Mouse (Mus musculus) heart, embryonic 11.5 days (tissue): ENCODE measurements around the gene Asxl2. TPM values are rescaled to one million over a fixed set of nuclear protein-coding genes. Genes with fewer than 3 reads are reported as not detected.

Experiments used
- ATAC-seq: fragments of 200-750 bp; cut with Nextera tagmentation; replicated peaks from 2 replicates; pipeline ENCODE4 v1.8.0; 2017; ENCODE audit warnings: moderate library complexity; ENCODE audit not compliant: insufficient number of reproducible peaks, low FRiP score, low TSS enrichment
- H3K27ac ChIP-seq: fragments of 300-500 bp; sonication (generic); 2 replicates; pipeline ENCODE4 v1.5.1; 2014; ENCODE audit warnings: mild to moderate bottlenecking, low read depth, low read length
- H3K27me3 ChIP-seq: fragments of 300-500 bp; sonication (generic); 2 replicates; pipeline ENCODE4 v1.6.1; 2014; ENCODE audit warnings: mild to moderate bottlenecking, low read length, mixed read lengths; ENCODE audit not compliant: control insufficient read depth, insufficient read depth
- H3K36me3 ChIP-seq: fragments of 300-500 bp; sonication (generic); 2 replicates; pipeline ENCODE4 v1.6.1; 2014; ENCODE audit warnings: mild to moderate bottlenecking, low read length, moderate library complexity, mixed read lengths; ENCODE audit not compliant: control insufficient read depth, insufficient read depth
- H3K4me1 ChIP-seq: fragments of 300-500 bp; sonication (generic); 2 replicates; pipeline ENCODE4 v1.6.1; 2014; ENCODE audit warnings: low read length; ENCODE audit not compliant: control insufficient read depth, insufficient read depth
- H3K4me2 ChIP-seq: fragments of 300-500 bp; sonication (generic); 2 replicates; pipeline ENCODE4 v1.6.1; 2014; ENCODE audit warnings: mild to moderate bottlenecking, moderate library complexity
- H3K4me3 ChIP-seq: fragments of 300-500 bp; sonication (generic); 2 replicates; pipeline ENCODE4 v1.5.1; 2014; ENCODE audit warnings: low read depth, low read length
- H3K9ac ChIP-seq: fragments of 300-500 bp; sonication (generic); 2 replicates; pipeline ENCODE4 v1.6.1; 2014; ENCODE audit warnings: mild to moderate bottlenecking, low read depth, low read length, moderate library complexity
- H3K9me3 ChIP-seq: fragments of 300-500 bp; sonication (generic); replicated peaks from 2 replicates; pipeline ENCODE4 v1.6.1; 2016; ENCODE audit warnings: low read length; ENCODE audit not compliant: control insufficient read depth
- WGBS: fragments of 180-500 bp; shearing (Covaris S2); extraction: QIAGEN DNeasy Blood & Tissue Kit; methylation state at CpG from one replicate; pipeline ENCODE4 v1.1.7; 2014; ENCODE audit not compliant: insufficient replicate concordance; 5-methylcytosine and 5-hydroxymethylcytosine counted together
- polyA plus RNA-seq: library from polyadenylated mRNA; unstranded; fragments of >200 nt; fragmentation: Nextera tagmentation; extraction: Ambion mirVana; gene quantifications from 2 replicates; pipeline ENCODE4 v1.2.1, GENCODE M21; 2014

The Asxl2 gene
- polyA plus RNA-seq, 1 experiment from 2014 or later: 21.3 TPM

- Histone ChIP-seq H3K9ac (no peak overlapping the region), H3K4me3 (no peak overlapping the region), H3K4me2 (no peak overlapping the region), H3K4me1 (no peaks in the 10 kb centered on the region; the same call in 1 of the 2 replicates), H3K27me3 (no peaks in the 10 kb centered on the region), H3K36me3 (no peaks in the 10 kb centered on the region), H3K27ac (no peak overlapping the region), H3K9me3 (no peaks in the 10 kb centered on the region)
- no peak for ATAC-seq
Observed at GRCm38 (mm10) chr12:3430985-3431384, 4.3 kb downstream of the Asxl2 start.

GRCm38 (mm10) chr12:3433736-3434135 lies 7.1 kb downstream of the Asxl2 start:
- no peaks in the 10 kb centered on the region; the same call in 1 of the 2 replicates for H3K4me1 ChIP-seq
- H3K4me2 ChIP-seq: no peak overlapping the region
- H3K36me3 ChIP-seq: no peaks in the 10 kb centered on the region
- no peak overlapping the region for H3K27ac ChIP-seq
- H3K9ac ChIP-seq: no peak overlapping the region
- H3K27me3 ChIP-seq: no peaks in the 10 kb centered on the region
- no peak for ATAC-seq
- no peaks in the 10 kb centered on the region for H3K9me3 ChIP-seq
- H3K4me3 ChIP-seq: no peak overlapping the region
- WGBS: 61% methylated on average over 1 of the region's 1 CpGs

DNA sequence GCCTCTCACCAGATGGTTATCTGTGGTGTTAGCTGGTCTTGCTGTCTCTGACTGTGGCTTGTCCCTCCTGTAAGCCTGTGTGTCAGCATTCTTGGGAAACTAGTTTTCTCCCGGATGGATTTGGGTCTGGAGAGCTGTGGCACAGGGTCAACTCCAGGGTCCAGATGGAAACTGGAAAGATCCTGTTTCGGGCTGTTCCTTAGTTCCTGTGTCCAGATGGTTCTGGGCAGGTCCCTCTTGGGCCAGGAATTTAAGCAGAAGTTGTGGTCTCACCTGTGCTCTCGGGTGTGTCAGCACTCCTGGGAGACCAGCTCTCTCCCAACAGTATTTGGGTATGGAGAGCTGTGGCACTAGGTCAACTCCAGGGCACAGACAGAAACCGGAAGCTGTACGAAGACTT lies 9.8 kb downstream of the Asxl2 start:
- 90% methylated on average over 5 of the region's 5 CpGs for WGBS
- Histone ChIP-seq H3K4me3 (no peak overlapping the region), H3K4me1 (0 out of 2 replicates have a peak, but pooled peaks cover 2% of the 10 kb centered on the region), H3K9me3 (no peaks in the 10 kb centered on the region), H3K36me3 (no peaks in the 10 kb centered on the region), H3K27ac (no peak overlapping the region), H3K9ac (no peak overlapping the region), H3K27me3 (no peaks in the 10 kb centered on the region), H3K4me2 (no peak overlapping the region)
- ATAC-seq: no peak

DNA sequence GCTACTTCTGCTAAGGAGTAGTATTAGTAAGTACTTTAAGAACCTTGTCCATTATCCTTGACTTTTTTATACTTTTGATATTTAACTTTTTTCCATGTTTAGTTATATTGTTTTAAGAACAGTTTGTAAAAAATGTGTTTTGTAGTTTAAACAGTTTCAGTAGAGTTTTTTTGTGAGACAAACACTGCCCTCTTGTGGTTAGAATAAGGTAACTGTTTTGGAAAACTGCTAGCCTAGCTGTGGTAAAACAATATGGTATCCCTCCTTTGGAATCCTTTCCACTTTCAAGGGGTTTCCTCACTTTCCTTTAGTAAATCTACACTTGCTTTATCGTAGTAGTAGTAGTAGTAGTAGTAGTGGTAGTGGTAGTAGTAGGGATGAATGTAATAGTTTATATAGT lies 11.2 kb downstream of the Asxl2 start:
- Histone ChIP-seq H3K4me3 (no peak overlapping the region), H3K9ac (no peak overlapping the region), H3K27me3 (no peaks in the 10 kb centered on the region), H3K27ac (no peak overlapping the region), H3K4me1 (0 out of 2 replicates have a peak, but pooled peaks cover 2% of the 10 kb centered on the region), H3K4me2 (no peak overlapping the region), H3K36me3 (peaks cover under 1% of the 10 kb centered on the region; the same call in 1 of the 2 replicates), H3K9me3 (no peaks in the 10 kb centered on the region)
- 80% methylated on average over 1 of the region's 1 CpGs for WGBS
- ATAC-seq: no peak

GRCm38 (mm10) chr12:3440916-3441315 lies 14.3 kb downstream of the Asxl2 start:
- no peak for ATAC-seq
- H3K4me1 ChIP-seq: 0 out of 2 replicates have a peak, but pooled peaks cover 2% of the 10 kb centered on the region
- no peak overlapping the region for H3K4me2 ChIP-seq
- no peak overlapping the region for H3K4me3 ChIP-seq
- no peaks in the 10 kb centered on the region for H3K9me3 ChIP-seq
- H3K9ac ChIP-seq: no peak overlapping the region
- no peak overlapping the region for H3K27ac ChIP-seq
- H3K27me3 ChIP-seq: no peaks in the 10 kb centered on the region
- H3K36me3 ChIP-seq: peaks cover 2% of the 10 kb centered on the region; the same call in 1 of the 2 replicates
- 80% methylated on average over 2 of the region's 2 CpGs for WGBS

DNA sequence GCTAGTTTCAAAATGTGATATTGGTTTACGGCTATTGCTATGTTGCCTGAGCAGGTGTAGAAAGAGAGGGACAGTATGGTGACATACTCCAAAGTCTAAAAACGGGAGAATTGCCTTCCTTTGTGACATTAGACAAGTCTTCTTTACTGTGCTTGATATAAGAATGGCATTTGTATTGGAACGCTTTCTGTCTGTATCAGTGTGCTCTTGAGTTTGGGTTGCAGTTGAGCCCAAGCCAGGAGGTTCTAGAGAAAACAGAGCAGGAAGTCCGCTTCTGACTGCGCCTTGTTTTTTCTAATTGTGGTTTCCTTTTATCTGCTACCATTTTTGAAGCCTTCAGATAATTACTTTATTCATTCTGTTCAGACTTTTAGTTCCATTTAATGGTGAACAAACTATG lies 14.7 kb downstream of the Asxl2 start:
- Histone ChIP-seq H3K36me3 (peaks cover 2% of the 10 kb centered on the region; the same call in 1 of the 2 replicates), H3K4me1 (0 out of 2 replicates have a peak, but pooled peaks cover 2% of the 10 kb centered on the region), H3K27me3 (no peaks in the 10 kb centered on the region), H3K9me3 (no peaks in the 10 kb centered on the region), H3K4me2 (no peak overlapping the region), H3K27ac (no peak overlapping the region), H3K4me3 (no peak overlapping the region), H3K9ac (no peak overlapping the region)
- WGBS: 81% methylated on average over 5 of the region's 5 CpGs
- ATAC-seq: no peak

- Histone ChIP-seq H3K36me3 (peaks cover 11% of the 10 kb centered on the region; the same call in 1 of the 2 replicates), H3K4me1 (no peaks in the 10 kb centered on the region), H3K4me2 (no peak overlapping the region), H3K9me3 (no peaks in the 10 kb centered on the region), H3K4me3 (no peak overlapping the region), H3K27me3 (no peaks in the 10 kb centered on the region), H3K27ac (no peak overlapping the region), H3K9ac (no peak overlapping the region)
- WGBS: 85% methylated on average over 3 of the region's 3 CpGs
- ATAC-seq: no peak
Observed at GRCm38 (mm10) chr12:3453554-3453953, 26.9 kb downstream of the Asxl2 start.

DNA sequence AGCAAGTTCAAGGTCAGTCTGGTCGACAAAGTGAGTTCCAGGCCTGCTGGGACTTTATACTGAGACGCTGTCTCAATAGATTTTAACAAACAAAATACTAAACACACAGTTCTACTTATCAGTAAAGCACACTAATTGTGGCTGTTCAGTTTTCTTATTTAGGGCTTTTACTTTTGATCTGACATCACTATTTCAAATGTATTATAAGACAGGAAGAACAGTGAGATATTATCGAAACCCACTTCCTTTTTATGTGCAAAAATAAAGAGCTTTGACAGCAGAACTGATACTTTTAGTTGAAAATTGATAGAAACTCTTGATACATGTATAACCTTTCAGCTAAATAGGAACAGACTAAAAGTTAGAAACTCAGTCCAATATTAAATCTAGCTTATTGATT lies 36.4 kb downstream of the Asxl2 start:
- WGBS: 91% methylated on average over 3 of the region's 3 CpGs
- Histone ChIP-seq H3K27ac (no peak overlapping the region), H3K4me2 (no peak overlapping the region), H3K9me3 (no peaks in the 10 kb centered on the region), H3K27me3 (no peaks in the 10 kb centered on the region), H3K9ac (no peak overlapping the region), H3K4me1 (no peaks in the 10 kb centered on the region), H3K36me3 (peaks cover 6% of the 10 kb centered on the region), H3K4me3 (no peak overlapping the region)
- ATAC-seq: no peak

- peaks cover 21% of the 10 kb centered on the region for H3K36me3 ChIP-seq
- no peaks in the 10 kb centered on the region for H3K9me3 ChIP-seq
- no peaks in the 10 kb centered on the region for H3K4me1 ChIP-seq
- H3K4me3 ChIP-seq: no peak overlapping the region
- H3K9ac ChIP-seq: no peak overlapping the region
- H3K4me2 ChIP-seq: no peak overlapping the region
- no peaks in the 10 kb centered on the region for H3K27me3 ChIP-seq
- H3K27ac ChIP-seq: no peak overlapping the region
- 77% methylated on average over 4 of the region's 4 CpGs for WGBS
- ATAC-seq: no peak
Observed at GRCm38 (mm10) chr12:3499662-3500061, 73.0 kb downstream of the Asxl2 start.
